Mouse (Mus musculus) CD4-positive, CD25-positive, alpha-beta regulatory T cell, adult 4 months (primary cell): ENCODE data around the gene Naaladl2. TPM values are rescaled to one million over a fixed set of nuclear protein-coding genes. Genes with fewer than 3 reads are reported as not detected.

Source experiments
- ATAC-seq: one replicate; pipeline ENCODE4 v1.8.0; 2017
- polyA plus RNA-seq, 2 experiments: library from polyadenylated mRNA; unstranded; fragments of 100-300 nt; shearing (Covaris generic); gene quantifications; one replicate each; pipeline ENCODE4 v1.2.1; 2017

Gene Naaladl2
- polyA plus RNA-seq, 2 experiments from 2014 or later: not detected

DNA sequence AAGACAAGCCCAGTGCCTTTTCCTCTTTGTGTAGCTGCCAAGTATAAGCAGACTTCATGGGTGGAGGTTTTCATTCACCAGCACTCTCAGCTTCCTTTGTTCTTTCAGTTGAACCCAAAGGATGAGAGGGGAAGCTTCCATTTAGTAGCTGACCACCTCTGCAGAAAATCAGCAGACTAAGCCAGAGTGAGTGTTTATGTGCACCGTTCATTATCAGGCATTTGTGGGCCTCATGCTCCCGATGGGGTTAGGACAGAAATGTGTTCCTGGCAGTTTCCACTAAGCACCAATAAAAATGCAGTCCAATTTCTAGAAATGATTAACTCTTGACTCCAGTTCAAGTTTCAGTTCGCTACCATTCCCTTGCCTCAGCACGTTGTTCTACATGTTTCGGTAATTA is 1206.8 kb downstream of the Naaladl2 start:
- no peak for ATAC-seq

DNA sequence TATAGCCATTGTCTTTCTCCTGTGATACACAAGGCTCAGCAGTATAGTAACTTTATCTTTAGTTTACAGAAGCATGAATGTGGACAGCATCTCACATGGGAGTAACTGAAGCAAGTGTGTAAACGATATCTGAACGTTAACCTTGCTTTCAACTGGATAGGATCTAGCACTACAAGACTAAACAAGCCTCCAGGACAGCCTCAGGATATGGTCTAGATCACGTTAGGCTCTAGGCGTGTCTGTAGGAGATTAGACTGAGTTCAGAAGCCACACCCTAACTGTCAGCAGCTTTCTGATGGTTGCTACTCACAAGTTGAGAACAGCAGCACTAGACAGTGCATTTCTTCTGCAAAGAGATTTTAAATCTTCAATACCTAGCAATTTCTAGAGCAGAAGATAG is 1216.0 kb downstream of the Naaladl2 start:
- ATAC-seq: no peak

DNA sequence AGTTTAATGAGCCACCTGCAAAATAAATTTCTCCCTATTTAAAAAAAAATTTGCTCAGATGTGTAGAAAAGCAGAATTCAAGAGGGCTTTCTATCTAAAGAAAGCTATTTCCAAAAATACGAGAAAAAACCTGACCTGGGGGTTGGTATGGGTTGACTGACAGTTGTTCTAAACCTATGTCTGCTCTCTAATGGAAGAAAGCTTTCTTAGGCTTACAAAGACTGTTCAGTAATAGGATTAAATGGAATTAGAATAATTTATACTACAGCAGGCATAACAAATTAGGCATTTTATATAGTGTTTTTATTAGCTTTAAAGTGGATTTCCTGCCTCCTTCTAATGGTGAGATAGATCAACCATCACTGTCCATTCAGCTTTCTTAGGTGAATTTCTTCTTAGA is 1236.4 kb downstream of the Naaladl2 start:
- no peak for ATAC-seq

DNA sequence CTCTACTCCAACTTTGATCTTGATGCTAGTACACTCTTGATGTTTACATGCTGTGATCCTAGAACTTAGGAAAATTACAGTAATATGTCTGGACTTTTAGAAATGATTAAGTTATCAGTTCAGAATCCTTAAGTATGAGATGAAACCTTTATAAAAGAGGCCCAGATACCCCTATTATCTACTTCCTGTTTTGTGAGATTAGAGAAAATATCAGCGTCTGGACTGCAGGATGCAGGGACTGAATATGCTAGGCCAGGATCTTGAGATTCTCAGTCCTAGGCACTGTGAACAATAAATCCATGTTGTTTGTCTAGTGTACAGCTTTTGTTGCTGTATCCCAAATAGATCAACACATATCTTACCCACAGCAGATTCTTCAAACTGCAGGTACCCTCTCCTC is 1278.4 kb downstream of the Naaladl2 start:
- ATAC-seq: no peak

DNA sequence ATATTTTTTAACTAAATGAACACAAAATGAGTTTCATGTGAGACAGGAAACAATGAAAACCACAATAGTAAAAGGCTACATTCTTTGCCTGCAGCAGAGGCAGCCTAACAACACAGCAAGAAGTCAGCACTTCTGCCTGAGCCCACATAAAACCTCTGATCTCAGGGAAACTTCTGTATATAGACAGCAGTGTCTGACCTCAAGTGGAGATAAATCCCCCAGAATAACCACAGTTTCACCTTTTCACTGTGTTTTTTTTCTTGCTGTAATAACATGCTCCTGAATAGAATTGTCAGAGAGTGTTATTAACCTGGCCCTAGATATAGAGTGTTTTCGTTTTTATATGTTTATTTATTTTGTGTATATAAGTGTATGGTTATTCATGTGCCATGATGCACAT is 1286.8 kb downstream of the Naaladl2 start:
- no peak for ATAC-seq

DNA sequence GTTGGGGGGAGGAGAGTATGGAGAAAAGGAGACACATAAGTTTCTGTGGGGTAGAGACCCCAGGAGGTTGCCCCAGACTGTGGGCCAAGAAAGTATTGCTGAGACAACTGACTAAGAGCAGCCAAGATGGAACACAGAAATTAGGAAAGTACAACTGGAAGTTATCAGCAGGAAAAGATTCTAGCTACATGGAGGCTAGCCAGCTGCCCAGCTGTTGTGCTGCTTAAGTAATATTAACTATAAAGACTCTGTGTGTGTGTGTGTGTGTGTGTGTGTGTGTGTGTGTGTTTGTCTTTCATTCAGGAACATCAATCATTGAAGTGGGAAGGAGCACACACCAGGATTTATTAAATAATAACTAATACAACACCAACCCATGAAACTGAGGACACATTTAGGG is 1326.5 kb downstream of the Naaladl2 start:
- no peak for ATAC-seq

DNA sequence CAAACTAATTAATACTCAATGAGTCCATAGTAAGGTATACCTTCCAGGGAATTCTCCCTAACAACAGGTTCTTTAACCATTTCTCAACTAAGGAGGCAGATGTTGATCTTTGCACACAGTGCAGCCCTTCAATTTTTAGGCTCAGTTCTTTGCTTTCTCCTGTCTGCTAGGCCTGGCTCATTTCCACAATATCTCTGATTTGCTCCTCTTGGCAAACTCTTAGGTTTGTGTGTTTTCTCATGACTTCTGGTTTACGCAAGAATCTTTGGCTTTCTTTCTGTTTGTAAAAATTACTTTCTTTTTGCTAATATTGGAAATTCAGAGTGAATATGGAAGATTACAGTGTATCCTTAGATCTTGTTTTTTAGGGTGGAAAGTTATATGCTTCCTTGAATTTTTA is 1385.3 kb downstream of the Naaladl2 start:
- ATAC-seq: no peak
